Mouse (Mus musculus) stomach, embryonic 16.5 days (tissue): ENCODE results near the gene Sbsn. TPM values are rescaled to one million over a fixed set of nuclear protein-coding genes. Genes with fewer than 3 reads are reported as not detected.
A peak's percentile ranks its signal among the peaks of the same experiment; 100 is the strongest.
"Not testable (repeated sequence)": the region's sequence is repeated elsewhere in the genome, so short reads cannot be mapped to it uniquely, and the experiment has no call there.

Experiments used
- ATAC-seq: fragments of 200-750 bp; cut with Nextera tagmentation; 2 replicates; pipeline ENCODE4 v1.8.0; 2017; ENCODE audit warnings: moderate number of reproducible peaks, moderate TSS enrichment; ENCODE audit not compliant: insufficient read depth, low FRiP score
- H3K27ac ChIP-seq: fragments of 300-500 bp; sonication (generic); 2 replicates; pipeline ENCODE4 v1.5.1; 2014; ENCODE audit warnings: low read length
- H3K27me3 ChIP-seq: fragments of 300-500 bp; sonication (generic); 2 replicates; pipeline ENCODE4 v1.6.1; 2014; ENCODE audit warnings: low read length, control low read depth, mixed read lengths; ENCODE audit not compliant: control insufficient read depth, insufficient read depth
- H3K36me3 ChIP-seq: fragments of 300-500 bp; sonication (generic); 2 replicates; pipeline ENCODE4 v1.6.1; 2014; ENCODE audit warnings: low read length; ENCODE audit not compliant: control insufficient read depth, insufficient read depth
- H3K4me1 ChIP-seq: fragments of 300-500 bp; sonication (generic); 2 replicates; pipeline ENCODE4 v1.6.1; 2014; ENCODE audit warnings: low read length, control low read depth, mixed read lengths; ENCODE audit not compliant: control insufficient read depth, insufficient read depth
- H3K4me2 ChIP-seq: fragments of 300-500 bp; sonication (generic); 2 replicates; pipeline ENCODE4 v1.6.1; 2014; ENCODE audit warnings: low read depth, low read length, mixed read lengths
- H3K4me3 ChIP-seq: fragments of 300-500 bp; sonication (generic); replicated peaks from 2 replicates; pipeline ENCODE4 v1.5.1; 2014; ENCODE audit warnings: mild to moderate bottlenecking, low read length
- H3K9ac ChIP-seq: fragments of 300-500 bp; sonication (generic); 2 replicates; pipeline ENCODE4 v1.6.1; 2014; ENCODE audit warnings: low read length
- H3K9me3 ChIP-seq: fragments of 300-500 bp; sonication (generic); replicated peaks from 2 replicates; pipeline ENCODE4 v1.6.1; 2016; ENCODE audit warnings: low read length, control low read depth; ENCODE audit not compliant: control insufficient read depth
- WGBS: fragments of 180-500 bp; shearing (Covaris S2); extraction: QIAGEN DNeasy Blood & Tissue Kit; methylation state at CpG from one replicate; pipeline ENCODE4 v1.1.7; 2014; 5-methylcytosine and 5-hydroxymethylcytosine counted together
- polyA plus RNA-seq: library from polyadenylated mRNA; unstranded; fragments of >200 nt; fragmentation: Nextera tagmentation; extraction: Ambion mirVana; gene quantifications from 2 replicates; pipeline ENCODE4 v1.2.1, GENCODE M21; 2015

Gene Sbsn
- polyA plus RNA-seq, 1 experiment from 2014 or later: 62.5 TPM

- Histone ChIP-seq H3K36me3 (peaks cover 4% of the 10 kb centered on the region; the same call in 1 of the 2 replicates), H3K9me3 (no peaks in the 10 kb centered on the region), H3K27ac (no peak overlapping the region), H3K4me1 (peaks cover 9% of the 10 kb centered on the region), H3K4me2 (no peak overlapping the region), H3K9ac (no peak overlapping the region), H3K27me3 (no peaks in the 10 kb centered on the region), H3K4me3 (no peak overlapping the region)
- no peak for ATAC-seq
- 60% methylated on average over 6 of the region's 6 CpGs for WGBS
Observed at GRCm38 (mm10) chr7:30723274-30723953, 27.9 kb upstream of the Sbsn start.

GRCm38 (mm10) chr7:30728214-30728613, 23.1 kb upstream of the Sbsn start:
- WGBS: 66% methylated on average over 6 of the region's 6 CpGs
- no peak for ATAC-seq
- Histone ChIP-seq H3K9me3 (no peaks in the 10 kb centered on the region), H3K4me1 (peaks cover 16% of the 10 kb centered on the region), H3K4me2 (peak overlapping the region; percentile 60), H3K36me3 (peaks cover 4% of the 10 kb centered on the region; the same call in 1 of the 2 replicates), H3K9ac (peak overlapping the region; percentile 88), H3K27ac (no peak overlapping the region), H3K4me3 (peak overlapping the region; percentile 69), H3K27me3 (no peaks in the 10 kb centered on the region)

- H3K27ac ChIP-seq: peak overlapping the region; percentile 31; the same call in 1 of the 2 replicates
- 6% methylated on average over 26 of the region's 26 CpGs for WGBS
- peaks cover 16% of the 10 kb centered on the region for H3K4me1 ChIP-seq
- peaks cover 4% of the 10 kb centered on the region; the same call in 1 of the 2 replicates for H3K36me3 ChIP-seq
- H3K4me2 ChIP-seq: peak overlapping the region; percentile 60
- H3K27me3 ChIP-seq: no peaks in the 10 kb centered on the region
- H3K4me3 ChIP-seq: peak overlapping the region; percentile 69
- ATAC-seq: peak; percentile 15
- no peaks in the 10 kb centered on the region for H3K9me3 ChIP-seq
- peak overlapping the region; percentile 88 for H3K9ac ChIP-seq
Observed at GRCm38 (mm10) chr7:30728739-30729395, 22.4 kb upstream of the Sbsn start.

- Histone ChIP-seq H3K27ac (peak within 1 kb of the TSS; percentile 86), H3K4me1 (peaks cover 16% of the 10 kb centered on the region)
- under 1% methylated on average over 60 of the region's 60 CpGs for WGBS
Observed at GRCm38 (mm10) chr7:30729396-30730063, 21.7 kb upstream of the Sbsn start, which contains the start of gene Tmem147. Gene Tmem147, minus strand, starts transcription at chr7:30729540.

GRCm38 (mm10) chr7:30730064-30730722, 21.1 kb upstream of the Sbsn start:
- not testable (repeated sequence) for H3K9me3 ChIP-seq, H3K27me3 ChIP-seq, ATAC-seq, H3K36me3 ChIP-seq
- Histone ChIP-seq H3K4me3 (peak overlapping the region; percentile 69), H3K9ac (peak overlapping the region; percentile 88), H3K4me1 (peaks cover 16% of the 10 kb centered on the region), H3K4me2 (peak overlapping the region; percentile 60), H3K27ac (peak overlapping the region; percentile 86)
- 17% methylated on average over 15 of the region's 22 CpGs for WGBS

More at GRCm38 (mm10) chr7:30729396-30730063, 21.7 kb upstream of the Sbsn start, which contains the start of gene Tmem147:
- peak within 1 kb of the TSS; percentile 88 for H3K9ac ChIP-seq
- H3K36me3 ChIP-seq: peaks cover 4% of the 10 kb centered on the region; the same call in 1 of the 2 replicates
- no peaks in the 10 kb centered on the region for H3K9me3 ChIP-seq
- no peaks in the 10 kb centered on the region for H3K27me3 ChIP-seq
- peak within 1 kb of the TSS; percentile 69 for H3K4me3 ChIP-seq
- ATAC-seq: peak; percentile 97
- H3K4me2 ChIP-seq: peak within 1 kb of the TSS; percentile 60

- H3K4me3 ChIP-seq: no peak overlapping the region
- no peaks in the 10 kb centered on the region for H3K9me3 ChIP-seq
- H3K36me3 ChIP-seq: 0 out of 2 replicates have a peak, but pooled peaks cover 6% of the 10 kb centered on the region
- no peaks in the 10 kb centered on the region for H3K27me3 ChIP-seq
- WGBS: 77% methylated on average over 3 of the region's 3 CpGs
- H3K4me1 ChIP-seq: no peaks in the 10 kb centered on the region
- ATAC-seq: no peak
- no peak overlapping the region for H3K27ac ChIP-seq
- H3K4me2 ChIP-seq: no peak overlapping the region
- no peak overlapping the region for H3K9ac ChIP-seq
Observed at GRCm38 (mm10) chr7:30736211-30736610, 15.1 kb upstream of the Sbsn start.

- not testable (repeated sequence) for H3K27ac ChIP-seq, H3K36me3 ChIP-seq, H3K9me3 ChIP-seq, H3K4me2 ChIP-seq, H3K4me1 ChIP-seq, H3K4me3 ChIP-seq, H3K9ac ChIP-seq, ATAC-seq, H3K27me3 ChIP-seq
- 87% methylated on average over 2 of the region's 2 CpGs for WGBS
Observed at GRCm38 (mm10) chr7:30742570-30742969, 8.7 kb upstream of the Sbsn start.

- not testable (repeated sequence) for ATAC-seq, H3K36me3 ChIP-seq, H3K27me3 ChIP-seq, H3K4me2 ChIP-seq, H3K4me3 ChIP-seq, H3K27ac ChIP-seq, H3K9me3 ChIP-seq, H3K9ac ChIP-seq, H3K4me1 ChIP-seq
- WGBS: 74% methylated on average over 4 of the region's 4 CpGs
Observed at GRCm38 (mm10) chr7:30743617-30744016, 7.7 kb upstream of the Sbsn start, which contains the start of gene Gapdhs. Gene Gapdhs, minus strand, starts transcription at chr7:30743681.
